Mouse (Mus musculus) MEL (cell line): ENCODE data around the gene 9230102O04Rik.

Source experiments
- CTCF ChIP-seq, 3 experiments: IDR thresholded peaks in 2 of 3; conservative IDR thresholded peaks in 1 of 3; 2 replicates each; pipeline ENCODE4 v1.5.1; 2011 to 2012; ENCODE audit warnings: low read length in 3 of 3, low read depth in 2 of 3, mild to moderate bottlenecking in 2 of 3, improper control_type of control experiment in 1 of 3, inconsistent platforms in 1 of 3, mixed read lengths in 1 of 3, moderate library complexity in 1 of 3; ENCODE audit not compliant: control insufficient read depth in 1 of 3, insufficient read depth in 1 of 3, poor library complexity in 1 of 3, severe bottlenecking in 1 of 3
- E2F4 ChIP-seq: IDR thresholded peaks from 2 replicates; pipeline ENCODE4 v1.6.1; 2011; ENCODE audit warnings: low read depth, low read length, improper control_type of control experiment, borderline replicate concordance
- ELF1 ChIP-seq: IDR thresholded peaks from 2 replicates; pipeline ENCODE4 v1.6.1; 2014; ENCODE audit warnings: low read depth, mild to moderate bottlenecking, inconsistent platforms, low read length, improper control_type of control experiment, moderate library complexity
- EP300 ChIP-seq, 2 experiments: IDR thresholded peaks; 2 replicates each; pipeline ENCODE4 v1.6.1; 2011; ENCODE audit warnings: improper control_type of control experiment in 2 of 2, low read length in 2 of 2, low read depth in 1 of 2, mild to moderate bottlenecking in 1 of 2
- GATA1 ChIP-seq: IDR thresholded peaks from 2 replicates; pipeline ENCODE4 v1.6.1; 2011; ENCODE audit warnings: low read depth, low read length, improper control_type of control experiment
- JUND ChIP-seq: IDR thresholded peaks from 2 replicates; pipeline ENCODE4 v1.6.1; 2011; ENCODE audit warnings: low read depth, mild to moderate bottlenecking, improper control_type of control experiment, low read length
- MAX ChIP-seq: IDR thresholded peaks from 2 replicates; pipeline ENCODE4 v1.6.1; 2011; ENCODE audit warnings: low read length, improper control_type of control experiment
- MEF2A ChIP-seq: IDR thresholded peaks from 2 replicates; pipeline ENCODE4 v1.6.1; 2014; ENCODE audit warnings: low read depth, mild to moderate bottlenecking, inconsistent platforms, low read length, improper control_type of control experiment; ENCODE audit not compliant: poor library complexity, insufficient replicate concordance, severe bottlenecking; ENCODE audit errors: extremely low read depth
- MXI1 ChIP-seq: IDR thresholded peaks from 2 replicates; pipeline ENCODE4 v1.6.1; 2011; ENCODE audit warnings: mild to moderate bottlenecking, low read depth, low read length, improper control_type of control experiment
- NELFE ChIP-seq: IDR thresholded peaks from 2 replicates; pipeline ENCODE4 v1.6.1; 2011; ENCODE audit warnings: low read depth, low read length, improper control_type of control experiment
- SIN3A ChIP-seq: IDR thresholded peaks from 2 replicates; pipeline ENCODE4 v1.6.1; 2012; ENCODE audit warnings: low read length, improper control_type of control experiment, inconsistent platforms
- SMC3 ChIP-seq: IDR thresholded peaks from 2 replicates; pipeline ENCODE4 v1.6.1; 2011; ENCODE audit warnings: low read depth, low read length, improper control_type of control experiment
- TAL1 ChIP-seq: IDR thresholded peaks from 2 replicates; pipeline ENCODE4 v1.6.1; 2012; ENCODE audit warnings: mild to moderate bottlenecking, inconsistent platforms, low read length, moderate library complexity, mixed read lengths

- TF ChIP-seq MEF2A (no peak), JUND (no peak), SMC3 (no peak), CTCF (IDR thresholded peaks at IDR 0.05 in 2 of 3, conservative IDR thresholded peaks at IDR 0.05 in 1 of 3; ENCODE audit: control insufficient read depth in 1 of 3, insufficient read depth in 1 of 3, low read depth in 2 of 3, low read length in 3 of 3, poor library complexity in 1 of 3, severe bottlenecking in 1 of 3) (no peak), ELF1 (no peak), E2F4 (no peak), GATA1 (no peak), TAL1 (no peak), MAX (no peak), NELFE (no peak), MXI1 (no peak), EP300 (IDR thresholded peaks at IDR 0.05; ENCODE audit: low read depth in 1 of 2, low read length in 2 of 2) (no peak), SIN3A (no peak)
Observed at GRCm38 (mm10) chr2:9896097-9896770, 6.9 kb upstream of the 9230102O04Rik start.
